In the genomic region with DNA sequence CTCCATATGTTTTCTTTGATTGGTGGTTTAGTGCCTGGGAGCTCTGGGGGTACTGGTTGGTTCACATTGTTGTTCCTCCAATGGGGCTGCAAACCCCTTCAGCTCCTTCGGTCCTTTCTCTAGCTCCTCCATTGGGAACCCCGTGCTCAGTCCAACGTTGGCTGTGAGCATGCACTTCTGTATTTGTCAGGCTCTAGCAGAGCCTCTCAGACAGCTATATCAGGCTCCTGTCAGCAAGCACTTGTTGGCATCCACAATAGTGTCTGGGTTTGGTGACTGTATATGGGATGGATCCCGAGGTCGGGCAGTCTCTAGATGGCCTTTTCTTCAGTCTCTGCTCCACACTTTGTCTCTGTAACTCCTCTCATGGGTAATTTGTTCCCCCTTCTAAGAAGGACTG, we compare ENCODE assay signal across 11 mouse cellular contexts. TPM values are rescaled to one million over a fixed set of nuclear protein-coding genes. Genes with fewer than 3 reads are reported as not detected.
DNase-seq lines count a peak whose midpoint lies in the region; ATAC-seq and TF ChIP-seq lines count a peak whose summit lies in the region.
"Not testable (repeated sequence)": the region's sequence is repeated elsewhere in the genome, so short reads cannot be mapped to it uniquely, and the experiment has no call there.
"Had no signal": no experiment of that assay in that cellular context is flagged by ENCODE, and none has a peak within 500 bp of the region (broad histone marks: within the 10 kb centered on the region; RNA-seq: fewer than 3 reads in every experiment).

No protein-coding gene starts in this region.

- H3K36me3 ChIP-seq in heart, embryonic 10.5 days; heart, embryonic 13.5 days; heart, embryonic 15.5 days; limb, embryonic 10.5 days; stomach, postnatal 0 days (ENCODE audit: control insufficient read depth, insufficient read depth, low read length): not testable (repeated sequence)

- not testable (repeated sequence) for H3K4me2 ChIP-seq in heart, embryonic 13.5 days; heart, embryonic 15.5 days; stomach, postnatal 0 days (replicated peaks; ENCODE audit: low read depth)

- not testable (repeated sequence) for H3K4me1 ChIP-seq in heart, embryonic 10.5 days; limb, embryonic 10.5 days; stomach, postnatal 0 days (replicated peaks; ENCODE audit: control insufficient read depth, insufficient read depth)
- peaks cover 11% of the 10 kb centered on the region for H3K4me1 ChIP-seq in heart, embryonic 13.5 days
- H3K4me1 ChIP-seq in heart, embryonic 15.5 days (replicated peaks) = peaks cover 16% of the 10 kb centered on the region

- 38% methylated on average over 5 of the region's 5 CpGs for WGBS in heart, embryonic 10.5 days
- WGBS in heart, embryonic 13.5 days = 27% methylated on average over 5 of the region's 5 CpGs
- WGBS in heart, embryonic 15.5 days = 32% methylated on average over 5 of the region's 5 CpGs
- 69% methylated on average over 5 of the region's 5 CpGs for WGBS in limb, embryonic 10.5 days
- 57% methylated on average over 5 of the region's 5 CpGs for WGBS in stomach, postnatal 0 days

- not testable (repeated sequence) for H3K4me3 ChIP-seq in heart, embryonic 10.5 days; heart, embryonic 13.5 days; heart, embryonic 15.5 days; limb, embryonic 10.5 days; stomach, postnatal 0 days (ENCODE audit: low read depth, low read length)

- TF ChIP-seq CTCF in stomach, postnatal 0 days (IDR thresholded peaks at IDR 0.05; ENCODE audit: low read depth) = not testable (repeated sequence)

- H3K9me3 ChIP-seq in heart, embryonic 10.5 days; heart, embryonic 13.5 days; heart, embryonic 15.5 days (replicated peaks); limb, embryonic 10.5 days (replicated peaks); stomach, postnatal 0 days (ENCODE audit: control insufficient read depth, low read length): not testable (repeated sequence)

- TF ChIP-seq EP300 in stomach, postnatal 0 days (optimal IDR thresholded peaks at IDR 0.05) = not testable (repeated sequence)

- peak; percentile 6 for DNase-seq in cerebellum, adult 11-12 months
- peak; percentile 92 for DNase-seq in heart, adult 11 months
- DNase-seq in heart, embryonic 10.5 days (ENCODE audit: low spot score) = peak; percentile 78
- peak; percentile 23 for DNase-seq in heart, postnatal 4 days
- DNase-seq in limb, embryonic 10.5 days (ENCODE audit: low spot score) = peak; percentile 23
- DNase-seq in stomach, postnatal 0 days (ENCODE audit: low spot score) = peak; percentile 8

- ATAC-seq in heart, embryonic 13.5 days (ENCODE audit: extremely low read depth, insufficient number of reproducible peaks, low FRiP score, low TSS enrichment); heart, embryonic 15.5 days (replicated peaks; ENCODE audit: insufficient number of reproducible peaks, insufficient read depth, low FRiP score, low read depth); stomach, postnatal 0 days (ENCODE audit: low FRiP score, low TSS enrichment): not testable (repeated sequence)

- H3K27ac ChIP-seq in heart, embryonic 10.5 days; limb, embryonic 10.5 days; stomach, postnatal 0 days (replicated peaks): not testable (repeated sequence)
- peak overlapping the region; percentile 0; the same call in 1 of the 2 replicates for H3K27ac ChIP-seq in heart, embryonic 13.5 days (replicated peaks)
- peak overlapping the region; percentile 42; the same call in 1 of the 2 replicates for H3K27ac ChIP-seq in heart, embryonic 15.5 days

- not testable (repeated sequence) for H3K9ac ChIP-seq in heart, embryonic 13.5 days; heart, embryonic 15.5 days; stomach, postnatal 0 days (ENCODE audit: low read length)

- H3K27me3 ChIP-seq in heart, embryonic 10.5 days (ENCODE audit: insufficient read depth, poor library complexity, severe bottlenecking); heart, embryonic 13.5 days (replicated peaks); heart, embryonic 15.5 days; limb, embryonic 10.5 days (ENCODE audit: low read depth, poor library complexity, severe bottlenecking); stomach, postnatal 0 days (ENCODE audit: control insufficient read depth, insufficient read depth, low read length): not testable (repeated sequence)

RNA-seq across cellular contexts. Expression of a gene that starts 5.4 kb away (rescaled TPM):
- 18.2 and 31.3 TPM in 2 replicates for polyA plus RNA-seq in heart, embryonic 10.5 days (2016; fragmentation: Nextera tagmentation; extraction: Ambion mirVana)
- polyA plus RNA-seq in heart, embryonic 13.5 days (2015; fragmentation: Nextera tagmentation; extraction: Ambion mirVana) = 26.7 and 26.8 TPM in 2 replicates
- 36.4 and 44.0 TPM in 2 replicates for polyA plus RNA-seq in heart, embryonic 15.5 days (2015; fragmentation: Nextera tagmentation; extraction: Ambion mirVana)
- 1 to 10 TPM; 3.1 to 3.8 TPM for total RNA-seq in heart, postnatal 4 days (2021)
- polyA plus RNA-seq in limb, embryonic 10.5 days (2016; fragmentation: Nextera tagmentation; extraction: Ambion mirVana) = 5.9 and 7.4 TPM in 2 replicates
- 3.4 and 4.0 TPM in 2 replicates for polyA plus RNA-seq in stomach, postnatal 0 days (2015; fragmentation: Nextera tagmentation; extraction: Ambion mirVana)

RNA-seq across cellular contexts. Expression of a gene that starts 6.2 kb away (rescaled TPM):
- polyA plus RNA-seq in heart, embryonic 10.5 days (2016; fragmentation: Nextera tagmentation; extraction: Ambion mirVana) = 0.03 and 0.04 TPM in 2 replicates
- 0.10 TPM in 1 of 2 replicates, not detected in the other for polyA plus RNA-seq in heart, embryonic 13.5 days (2015; fragmentation: Nextera tagmentation; extraction: Ambion mirVana)
- polyA plus RNA-seq in heart, embryonic 15.5 days (2015; fragmentation: Nextera tagmentation; extraction: Ambion mirVana) = 0.08 and 0.16 TPM in 2 replicates
- under 1 TPM; 0.10 to 0.20 TPM for total RNA-seq in heart, postnatal 4 days (2021)
- 0.05 and 0.06 TPM in 2 replicates for polyA plus RNA-seq in limb, embryonic 10.5 days (2016; fragmentation: Nextera tagmentation; extraction: Ambion mirVana)
- 0.05 and 0.12 TPM in 2 replicates for polyA plus RNA-seq in stomach, postnatal 0 days (2015; fragmentation: Nextera tagmentation; extraction: Ambion mirVana)
- total RNA-seq: CH12.LX; common myeloid progenitor, adult 5-6 weeks had no signal
- polyA plus RNA-seq: erythroblast, embryonic 14.5 days had no signal

RNA-seq across cellular contexts. Expression of a gene that starts 39.9 kb away (rescaled TPM):
- 112 and 124 TPM in 2 replicates for polyA plus RNA-seq in heart, embryonic 10.5 days (2016; fragmentation: Nextera tagmentation; extraction: Ambion mirVana)
- 82.3 and 94.0 TPM in 2 replicates for polyA plus RNA-seq in heart, embryonic 13.5 days (2015; fragmentation: Nextera tagmentation; extraction: Ambion mirVana)
- polyA plus RNA-seq in heart, embryonic 15.5 days (2015; fragmentation: Nextera tagmentation; extraction: Ambion mirVana) = 82.5 and 99.2 TPM in 2 replicates
- 100 to 1,000 TPM; 109 TPM for total RNA-seq in heart, postnatal 4 days (2021)
- polyA plus RNA-seq in limb, embryonic 10.5 days (2016; fragmentation: Nextera tagmentation; extraction: Ambion mirVana) = 149 and 158 TPM in 2 replicates
- polyA plus RNA-seq in stomach, postnatal 0 days (2015; fragmentation: Nextera tagmentation; extraction: Ambion mirVana) = 51.6 and 57.5 TPM in 2 replicates

Comparison
In these comparisons a context has a peak if more than half of its experiments do, and no peak if none do; other contexts are left out.
1. DNase-seq: peak in every context shown above with its lines; median percentile 92 in heart, adult 11 months; 78 in heart, embryonic 10.5 days; 23 in heart, postnatal 4 days; 23 in limb, embryonic 10.5 days; 8 in stomach, postnatal 0 days; 6 in cerebellum, adult 11-12 months.